Mouse (Mus musculus): ENCODE results near the gene Cyb5d2.

GRCm38 (mm10) chr11:72796773-72797338 is 914 bp upstream of the Cyb5d2 start:
- TF ChIP-seq POLR2A (IDR thresholded peaks at IDR 0.05; ENCODE audit: low read depth, low read length) (no peak), CTCF (conservative IDR thresholded peaks at IDR 0.05; ENCODE audit: insufficient read depth, insufficient read length, low read depth, low read length) (no peak)
